Mouse (Mus musculus) heart, embryonic 15.5 days (tissue): Measurements from ENCODE around the gene Ubac2. TPM values are rescaled to one million over a fixed set of nuclear protein-coding genes. Genes with fewer than 3 reads are reported as not detected.

ENCODE experiments used
- ATAC-seq: fragments of 200-750 bp; cut with Nextera tagmentation; replicated peaks from 2 replicates; pipeline ENCODE4 v1.8.0; 2017; ENCODE audit warnings: low read depth, moderate TSS enrichment; ENCODE audit not compliant: insufficient number of reproducible peaks, insufficient read depth, low FRiP score
- H3K27ac ChIP-seq: fragments of 300-500 bp; sonication (generic); 2 replicates; pipeline ENCODE4 v1.5.1; 2015; ENCODE audit warnings: mild to moderate bottlenecking, inconsistent platforms
- H3K27me3 ChIP-seq: fragments of 300-500 bp; sonication (generic); 2 replicates; pipeline ENCODE4 v1.6.1; 2015; ENCODE audit warnings: inconsistent platforms
- H3K36me3 ChIP-seq: fragments of 300-500 bp; sonication (generic); 2 replicates; pipeline ENCODE4 v1.6.1; 2015; ENCODE audit warnings: mild to moderate bottlenecking, inconsistent platforms
- H3K4me1 ChIP-seq: fragments of 300-500 bp; sonication (generic); replicated peaks from 2 replicates; pipeline ENCODE4 v1.6.1; 2015; ENCODE audit warnings: inconsistent platforms
- H3K4me2 ChIP-seq: fragments of 300-500 bp; sonication (generic); 2 replicates; pipeline ENCODE4 v1.6.1; 2015; ENCODE audit warnings: inconsistent platforms, mild to moderate bottlenecking, moderate library complexity
- H3K4me3 ChIP-seq: fragments of 300-500 bp; sonication (generic); 2 replicates; pipeline ENCODE4 v1.5.1; 2015; ENCODE audit warnings: mild to moderate bottlenecking, inconsistent platforms
- H3K9ac ChIP-seq: fragments of 300-500 bp; sonication (generic); 2 replicates; pipeline ENCODE4 v1.6.1; 2015; ENCODE audit warnings: mild to moderate bottlenecking, inconsistent platforms
- H3K9me3 ChIP-seq: fragments of 300-500 bp; sonication (generic); replicated peaks from 2 replicates; pipeline ENCODE4 v1.6.1; 2016; ENCODE audit warnings: inconsistent platforms
- WGBS: fragments of 180-500 bp; shearing (Covaris S2); methylation state at CpG from one replicate; pipeline ENCODE4 v1.1.7; 2015; ENCODE audit warnings: mixed read lengths; 5-methylcytosine and 5-hydroxymethylcytosine counted together
- polyA plus RNA-seq: library from polyadenylated mRNA; unstranded; fragments of >200 nt; fragmentation: Nextera tagmentation; extraction: Ambion mirVana; gene quantifications from 2 replicates; pipeline ENCODE4 v1.2.1, GENCODE M21; 2015

The Ubac2 gene
- polyA plus RNA-seq, 1 experiment from 2014 or later = 42.4 TPM

GRCm38 (mm10) chr14:121938256-121939191, 60.1 kb downstream of the Ubac2 start:
- H3K27me3 ChIP-seq = no peaks in the 10 kb centered on the region
- no peak for ATAC-seq
- H3K9ac ChIP-seq = no peak overlapping the region
- H3K4me3 ChIP-seq = no peak overlapping the region
- peaks cover 20% of the 10 kb centered on the region for H3K4me1 ChIP-seq
- no peak overlapping the region for H3K4me2 ChIP-seq
- 0 out of 2 replicates have a peak overlapping the region, but pooled peaks have one; percentile 11 for H3K27ac ChIP-seq
- WGBS = 74% methylated on average over 11 of the region's 11 CpGs
- no peaks in the 10 kb centered on the region for H3K36me3 ChIP-seq
- no peaks in the 10 kb centered on the region for H3K9me3 ChIP-seq

GRCm38 (mm10) chr14:121939582-121939981, 61.2 kb downstream of the Ubac2 start:
- no peak overlapping the region for H3K4me2 ChIP-seq
- H3K9me3 ChIP-seq = no peaks in the 10 kb centered on the region
- WGBS = 35% methylated on average over 3 of the region's 3 CpGs
- H3K27ac ChIP-seq = peak overlapping the region; percentile 21
- ATAC-seq = peak; percentile 31; the same call in 1 of the 2 replicates
- H3K27me3 ChIP-seq = no peaks in the 10 kb centered on the region
- H3K9ac ChIP-seq = no peak overlapping the region
- no peak overlapping the region for H3K4me3 ChIP-seq
- peaks cover 18% of the 10 kb centered on the region for H3K4me1 ChIP-seq
- H3K36me3 ChIP-seq = no peaks in the 10 kb centered on the region

DNA sequence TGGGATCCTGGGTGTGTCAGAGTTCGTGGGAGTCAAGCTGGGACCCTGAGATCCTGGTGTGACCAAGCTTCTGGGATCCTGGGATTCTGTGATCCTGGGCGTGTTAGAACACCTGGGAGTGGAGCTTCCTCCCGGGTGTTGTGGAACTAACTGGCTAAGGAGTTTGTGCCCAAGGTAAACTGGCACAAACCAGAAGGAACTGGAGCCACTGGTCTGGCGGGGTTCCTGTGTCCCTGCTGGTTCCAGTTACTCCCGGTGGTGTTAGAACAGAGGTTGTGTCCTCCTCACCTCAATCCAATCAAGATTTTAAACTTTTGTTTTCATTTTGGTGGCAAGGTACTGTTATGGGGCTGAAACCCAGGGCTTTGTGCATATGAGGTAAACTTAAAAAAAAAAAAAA, 67.7 kb downstream of the Ubac2 start:
- Histone ChIP-seq H3K4me1 (no peaks in the 10 kb centered on the region; the same call in 1 of the 2 replicates), H3K4me3 (no peak overlapping the region), H3K27ac (no peak overlapping the region), H3K4me2 (no peak overlapping the region), H3K36me3 (no peaks in the 10 kb centered on the region), H3K9ac (no peak overlapping the region), H3K27me3 (no peaks in the 10 kb centered on the region), H3K9me3 (no peaks in the 10 kb centered on the region)
- no peak for ATAC-seq
- WGBS = 80% methylated on average over 5 of the region's 5 CpGs

DNA sequence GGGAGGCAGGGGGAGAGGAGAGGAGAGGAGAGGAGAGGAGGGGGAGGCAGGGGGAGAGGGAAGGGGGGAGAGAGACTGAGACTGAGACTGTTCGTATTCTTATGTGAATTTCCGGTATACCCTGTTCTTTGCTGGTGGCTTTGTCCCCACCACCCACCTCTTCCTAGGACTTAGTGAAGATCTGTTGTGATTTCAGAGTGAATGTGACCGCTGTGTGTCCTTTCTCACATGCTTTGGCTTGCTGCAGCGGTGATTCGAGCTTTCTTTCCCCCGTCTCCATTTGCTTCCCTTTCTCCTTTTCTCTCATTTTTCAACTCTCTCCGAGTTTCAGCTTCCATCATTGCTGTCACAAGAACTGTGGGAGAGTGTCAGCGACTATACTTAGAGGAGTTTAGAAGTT, 68.3 kb downstream of the Ubac2 start:
- H3K27me3 ChIP-seq = no peaks in the 10 kb centered on the region
- WGBS = 57% methylated on average over 8 of the region's 8 CpGs
- no peak overlapping the region for H3K27ac ChIP-seq
- H3K9ac ChIP-seq = no peak overlapping the region
- H3K36me3 ChIP-seq = no peaks in the 10 kb centered on the region
- peaks cover 4% of the 10 kb centered on the region; the same call in 1 of the 2 replicates for H3K4me1 ChIP-seq
- H3K9me3 ChIP-seq = no peaks in the 10 kb centered on the region
- no peak for ATAC-seq
- no peak overlapping the region for H3K4me3 ChIP-seq
- H3K4me2 ChIP-seq = no peak overlapping the region

GRCm38 (mm10) chr14:121947201-121947760, 68.9 kb downstream of the Ubac2 start:
- Histone ChIP-seq H3K9ac (no peak overlapping the region), H3K4me1 (peaks cover 5% of the 10 kb centered on the region; the same call in 1 of the 2 replicates), H3K36me3 (no peaks in the 10 kb centered on the region), H3K4me2 (no peak overlapping the region), H3K9me3 (no peaks in the 10 kb centered on the region), H3K27ac (no peak overlapping the region), H3K27me3 (no peaks in the 10 kb centered on the region), H3K4me3 (no peak overlapping the region)
- WGBS = 66% methylated on average over 8 of the region's 8 CpGs
- no peak for ATAC-seq

GRCm38 (mm10) chr14:121947966-121948365, 69.5 kb downstream of the Ubac2 start:
- H3K9me3 ChIP-seq = no peaks in the 10 kb centered on the region
- no peaks in the 10 kb centered on the region for H3K27me3 ChIP-seq
- no peak for ATAC-seq
- H3K9ac ChIP-seq = no peak overlapping the region
- 75% methylated on average over 3 of the region's 3 CpGs for WGBS
- no peak overlapping the region for H3K27ac ChIP-seq
- H3K4me3 ChIP-seq = no peak overlapping the region
- peaks cover 5% of the 10 kb centered on the region; the same call in 1 of the 2 replicates for H3K4me1 ChIP-seq
- no peaks in the 10 kb centered on the region for H3K36me3 ChIP-seq
- H3K4me2 ChIP-seq = no peak overlapping the region

GRCm38 (mm10) chr14:121949436-121949835, 71.0 kb downstream of the Ubac2 start:
- ATAC-seq = no peak

GRCm38 (mm10) chr14:121949897-121950296, 71.5 kb downstream of the Ubac2 start:
- Histone ChIP-seq H3K27me3 (no peaks in the 10 kb centered on the region), H3K4me2 (no peak overlapping the region), H3K36me3 (no peaks in the 10 kb centered on the region), H3K4me3 (no peak overlapping the region), H3K9me3 (no peaks in the 10 kb centered on the region), H3K4me1 (peaks cover 13% of the 10 kb centered on the region; the same call in 1 of the 2 replicates), H3K9ac (no peak overlapping the region), H3K27ac (no peak overlapping the region)
- ATAC-seq = no peak
- 91% methylated on average over 5 of the region's 5 CpGs for WGBS

More at GRCm38 (mm10) chr14:121949436-121949835, 71.0 kb downstream of the Ubac2 start:
- H3K9ac ChIP-seq = no peak overlapping the region
- no peak overlapping the region for H3K27ac ChIP-seq
- H3K4me1 ChIP-seq = peaks cover 13% of the 10 kb centered on the region; the same call in 1 of the 2 replicates
- no peaks in the 10 kb centered on the region for H3K27me3 ChIP-seq
- 92% methylated on average over 3 of the region's 3 CpGs for WGBS
- no peak overlapping the region for H3K4me3 ChIP-seq
- no peaks in the 10 kb centered on the region for H3K9me3 ChIP-seq
- H3K36me3 ChIP-seq = no peaks in the 10 kb centered on the region
- no peak overlapping the region for H3K4me2 ChIP-seq

DNA sequence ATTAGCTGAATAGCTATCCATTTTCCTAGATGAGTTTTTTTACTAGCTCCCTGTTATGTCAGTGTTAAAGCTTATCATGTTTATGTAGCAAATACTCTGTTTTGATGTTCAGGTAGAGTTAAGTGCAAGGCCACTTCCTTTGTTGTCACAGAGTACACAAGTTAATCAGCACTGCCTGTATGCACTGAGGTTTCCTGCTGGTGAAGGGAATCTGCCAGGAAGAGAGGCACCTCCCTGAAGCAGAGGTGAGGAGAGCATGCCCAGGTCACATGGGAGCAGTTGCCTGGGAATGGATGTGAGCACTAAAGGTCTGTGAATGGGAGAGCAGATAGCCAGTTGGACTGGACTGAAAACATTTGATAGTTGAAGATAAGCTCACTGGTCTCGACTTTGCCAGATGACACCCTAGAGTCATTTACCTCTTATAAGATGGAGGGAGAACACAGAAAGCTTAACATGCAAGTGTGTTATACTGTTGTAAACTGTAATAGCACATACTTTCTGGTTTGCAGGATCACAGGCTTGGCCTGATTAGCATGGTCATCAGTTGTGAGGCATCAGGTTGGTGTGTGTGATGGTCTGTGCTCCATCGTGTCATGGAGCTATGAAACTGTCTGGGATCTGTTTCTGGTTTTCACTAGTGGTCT, 73.1 kb downstream of the Ubac2 start:
- ATAC-seq = no peak
- Histone ChIP-seq H3K9me3 (no peaks in the 10 kb centered on the region), H3K9ac (no peak overlapping the region), H3K4me2 (no peak overlapping the region), H3K4me1 (peaks cover 13% of the 10 kb centered on the region; the same call in 1 of the 2 replicates), H3K27me3 (no peaks in the 10 kb centered on the region), H3K4me3 (no peak overlapping the region), H3K36me3 (no peaks in the 10 kb centered on the region), H3K27ac (no peak overlapping the region)
- WGBS = 54% methylated on average over 2 of the region's 2 CpGs

DNA sequence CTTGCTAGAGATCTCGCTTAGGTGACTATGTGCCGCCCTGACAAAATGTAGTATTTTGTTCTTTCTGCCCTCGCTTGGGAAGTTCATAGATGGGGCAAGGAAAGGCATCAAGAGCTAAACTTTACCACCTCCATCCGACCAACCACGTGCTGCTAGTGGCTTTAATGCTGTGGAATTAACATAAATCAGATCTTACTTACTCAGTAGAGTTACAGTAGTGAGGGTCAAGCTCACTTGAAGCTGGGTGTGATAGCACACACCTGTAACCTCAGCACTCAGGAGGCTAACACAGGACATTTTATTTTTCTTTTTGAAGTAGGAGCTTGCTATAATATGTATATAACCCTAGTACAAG, 73.6 kb downstream of the Ubac2 start:
- no peak overlapping the region for H3K27ac ChIP-seq
- WGBS = 89% methylated on average over 5 of the region's 5 CpGs
- no peak overlapping the region for H3K4me2 ChIP-seq
- peaks cover 13% of the 10 kb centered on the region; the same call in 1 of the 2 replicates for H3K4me1 ChIP-seq
- no peak overlapping the region for H3K9ac ChIP-seq
- no peaks in the 10 kb centered on the region for H3K36me3 ChIP-seq
- no peak overlapping the region for H3K4me3 ChIP-seq
- no peaks in the 10 kb centered on the region for H3K9me3 ChIP-seq
- ATAC-seq = no peak
- no peaks in the 10 kb centered on the region for H3K27me3 ChIP-seq

GRCm38 (mm10) chr14:121954129-121954528, 75.7 kb downstream of the Ubac2 start:
- Histone ChIP-seq H3K9me3 (no peaks in the 10 kb centered on the region), H3K36me3 (no peaks in the 10 kb centered on the region), H3K27ac (no peak overlapping the region), H3K4me3 (no peak overlapping the region), H3K27me3 (no peaks in the 10 kb centered on the region), H3K4me1 (peaks cover 13% of the 10 kb centered on the region; the same call in 1 of the 2 replicates), H3K9ac (no peak overlapping the region), H3K4me2 (no peak overlapping the region)
- WGBS = 57% methylated on average over 11 of the region's 11 CpGs
- ATAC-seq = no peak
